Comparison of ENCODE assay signal across 16 mouse cellular contexts in the genomic region with DNA sequence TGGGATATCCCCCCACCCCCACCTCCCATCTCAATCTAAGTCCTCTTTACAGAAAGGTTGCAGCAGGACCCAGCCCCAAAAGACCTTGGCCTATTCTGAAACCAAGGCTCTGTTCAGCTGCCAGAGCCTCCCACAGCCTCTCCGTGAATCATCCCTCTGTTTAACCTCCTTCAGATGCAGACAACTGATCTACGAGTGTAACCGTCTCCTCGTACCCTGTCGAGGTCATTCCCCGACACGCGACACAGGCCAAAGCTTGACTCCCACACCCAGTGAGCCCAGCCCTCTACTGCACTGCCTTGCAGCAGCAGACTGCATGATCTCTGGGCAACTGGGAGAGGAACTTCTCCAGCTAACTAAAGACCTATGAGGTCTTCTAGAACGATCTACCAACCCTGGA. TPM values are rescaled to one million over a fixed set of nuclear protein-coding genes. Genes with fewer than 3 reads are reported as not detected.
DNase-seq lines count a peak whose midpoint lies in the region; ATAC-seq and TF ChIP-seq lines count a peak whose summit lies in the region.
"Had no signal": no experiment of that assay in that cellular context is flagged by ENCODE, and none has a peak within 500 bp of the region (broad histone marks: within the 10 kb centered on the region; RNA-seq: fewer than 3 reads in every experiment).

No protein-coding gene starts in this region.

- no peak overlapping the region for H3K27ac ChIP-seq in heart, embryonic 12.5 days (ENCODE audit: poor library complexity, severe bottlenecking)
- H3K27ac ChIP-seq in heart, adult 2 months: no peak overlapping the region
- 0 out of 2 replicates have a peak overlapping the region, but pooled peaks have one; percentile 47 for H3K27ac ChIP-seq in testis, adult 2 months (ENCODE audit: control insufficient read depth, insufficient read depth, low read depth, low read length)
- no peak overlapping the region for H3K27ac ChIP-seq in left cerebral cortex, adult 2 months
- H3K27ac ChIP-seq: liver, embryonic 15.5 days; macrophage had no signal

- H3K4me1 ChIP-seq in heart, embryonic 12.5 days (replicated peaks): peaks cover 28% of the 10 kb centered on the region
- no peaks in the 10 kb centered on the region for H3K4me1 ChIP-seq in heart, adult 2 months (ENCODE audit: control insufficient read depth, insufficient read depth, low read length)
- peaks cover 10% of the 10 kb centered on the region for H3K4me1 ChIP-seq in testis, adult 2 months (ENCODE audit: control insufficient read depth, insufficient read depth, low read length)

- 0 out of 2 replicates have a peak overlapping the region, but pooled peaks have one; percentile 18 for H3K4me2 ChIP-seq in heart, embryonic 12.5 days
- H3K4me2 ChIP-seq: liver, embryonic 15.5 days had no signal

- no peaks in the 10 kb centered on the region for H3K79me2 ChIP-seq in heart, adult 2 months (replicated peaks; ENCODE audit: control insufficient read depth, insufficient read depth, low read length)

- no peak for DNase-seq in heart, adult 2 months
- DNase-seq in ovary, adult 18-20 months (ENCODE audit: low spot score): peak; percentile 75
- no peak for DNase-seq in ovary, postnatal 10 days (ENCODE audit: low spot score)
- peak; percentile 45 for DNase-seq in brain, adult 2 months (ENCODE audit: low read depth, low spot score)
- DNase-seq in left cerebral cortex, adult 2 months (ENCODE audit: extremely low spot score in 1 of 2, low spot score in 2 of 2): no peak
- DNase-seq: cerebellum, adult 2 months; gastrocnemius, postnatal 25 days; heart, postnatal 4 days; spleen, adult 18-20 months had no signal

- H3K4me3 ChIP-seq in heart, embryonic 12.5 days: no peak overlapping the region
- H3K4me3 ChIP-seq in heart, adult 2 months: no peak overlapping the region
- H3K4me3 ChIP-seq in testis, adult 2 months (ENCODE audit: control insufficient read depth, low read depth, low read length): no peak overlapping the region
- no peak overlapping the region for H3K4me3 ChIP-seq in left cerebral cortex, adult 2 months
- H3K4me3 ChIP-seq: liver, embryonic 15.5 days had no signal

- TF ChIP-seq CTCF in heart, adult 2 months (IDR thresholded peaks at IDR 0.05): no peak
- TF ChIP-seq CTCF in testis, adult 2 months (IDR thresholded peaks at IDR 0.05; ENCODE audit: control insufficient read depth, insufficient read depth, insufficient replicate concordance, low read depth, low read length): no peak
- TF ChIP-seq CTCF in left cerebral cortex, adult 2 months (IDR thresholded peaks at IDR 0.05): no peak

- no peaks in the 10 kb centered on the region for H3K27me3 ChIP-seq in heart, embryonic 12.5 days (replicated peaks)
- H3K27me3 ChIP-seq in heart, adult 2 months (ENCODE audit: control insufficient read depth, insufficient read depth, low read length): peaks cover 5% of the 10 kb centered on the region; the same call in 1 of the 2 replicates
- no peaks in the 10 kb centered on the region for H3K27me3 ChIP-seq in testis, adult 2 months (ENCODE audit: control insufficient read depth, insufficient read depth, low read length)

- intact Hi-C loops in heart, adult 2 months (cut with DNase I): no loop called here
- intact Hi-C loops in left cerebral cortex, adult 2 months (cut with DNase I): no loop called here

- no peak for TF ChIP-seq EP300 in heart, adult 2 months (IDR thresholded peaks at IDR 0.05; ENCODE audit: insufficient read depth, low read depth, low read length)

- no peak for ATAC-seq in heart, embryonic 12.5 days (ENCODE audit: insufficient number of reproducible peaks, low FRiP score)
- no peak for ATAC-seq in CD4-positive, CD25-positive, alpha-beta regulatory T cell, adult 4 months
- ATAC-seq: forebrain, embryonic 14.5 days; midbrain, embryonic 16.5 days had no signal

- TF ChIP-seq POLR2A in heart, adult 2 months (IDR thresholded peaks at IDR 0.05; ENCODE audit: insufficient read depth, low read depth, low read length): no peak
- peak; percentile 36; the same call in 1 of the 2 replicates for TF ChIP-seq POLR2A in testis, adult 2 months (IDR thresholded peaks at IDR 0.05; ENCODE audit: control insufficient read depth, low read depth, low read length)

- H3K9ac ChIP-seq in heart, embryonic 12.5 days: no peak overlapping the region
- no peak overlapping the region for H3K9ac ChIP-seq in heart, adult 2 months (ENCODE audit: low read depth, low read length)
- H3K9ac ChIP-seq: liver, embryonic 15.5 days had no signal

- WGBS in heart, embryonic 12.5 days: 42% methylated on average over 9 of the region's 9 CpGs
- 66% methylated on average over 9 of the region's 9 CpGs for WGBS in heart, adult 2 months

- no peaks in the 10 kb centered on the region; the same call in 1 of the 2 replicates for H3K36me3 ChIP-seq in heart, embryonic 12.5 days
- H3K36me3 ChIP-seq in heart, adult 2 months (ENCODE audit: control insufficient read depth, insufficient read depth, low read length): no peaks in the 10 kb centered on the region
- H3K36me3 ChIP-seq in testis, adult 2 months (ENCODE audit: control insufficient read depth, insufficient read depth, low read length): no peaks in the 10 kb centered on the region
- H3K36me3 ChIP-seq: liver, embryonic 15.5 days had no signal

- H3K9me3 ChIP-seq in heart, embryonic 12.5 days (replicated peaks): no peaks in the 10 kb centered on the region
- H3K9me3 ChIP-seq: liver, embryonic 15.5 days had no signal

RNA-seq across cellular contexts. Expression of gene Tiam1, which starts 3.9 kb away (rescaled TPM):
- 15.4 and 16.9 TPM in 2 replicates for polyA plus RNA-seq in heart, embryonic 12.5 days (2016; fragmentation: Nextera tagmentation; extraction: Ambion mirVana)
- total RNA-seq in heart, adult 2 months (2021): 1 to 10 TPM; 4.4 to 7.9 TPM
- polyA plus RNA-seq in heart, adult 2 months (2012; rRNA removed): 2.3 and 2.5 TPM in 2 replicates
- 6.6 and 9.6 TPM in 2 replicates for polyA plus RNA-seq in testis, adult 2 months (2012; rRNA removed)
- polyA plus RNA-seq in CD4-positive, CD25-positive, alpha-beta regulatory T cell, adult 4 months (2017; shearing (Covaris generic)): 10 to 100 TPM; 53.3 to 54.6 TPM
- 100 to 1,000 TPM; 107 to 120 TPM for total RNA-seq in left cerebral cortex, adult 2 months (2021)

Comparison
In these comparisons a context has a peak if more than half of its experiments do, and no peak if none do; other contexts are left out.
1. DNase-seq: peak in ovary, adult 18-20 months (single experiment) and brain, adult 2 months (single experiment); none in heart, adult 2 months (0 of 2), ovary, postnatal 10 days (single experiment) and left cerebral cortex, adult 2 months (0 of 2).